Mouse (Mus musculus): ENCODE measurements around the gene Lekr1. TPM values are rescaled to one million over a fixed set of nuclear protein-coding genes. Genes with fewer than 3 reads are reported as not detected.

The Lekr1 gene
- polyA plus RNA-seq, 1 experiment from 2014 or later, result 4.0 TPM

DNA sequence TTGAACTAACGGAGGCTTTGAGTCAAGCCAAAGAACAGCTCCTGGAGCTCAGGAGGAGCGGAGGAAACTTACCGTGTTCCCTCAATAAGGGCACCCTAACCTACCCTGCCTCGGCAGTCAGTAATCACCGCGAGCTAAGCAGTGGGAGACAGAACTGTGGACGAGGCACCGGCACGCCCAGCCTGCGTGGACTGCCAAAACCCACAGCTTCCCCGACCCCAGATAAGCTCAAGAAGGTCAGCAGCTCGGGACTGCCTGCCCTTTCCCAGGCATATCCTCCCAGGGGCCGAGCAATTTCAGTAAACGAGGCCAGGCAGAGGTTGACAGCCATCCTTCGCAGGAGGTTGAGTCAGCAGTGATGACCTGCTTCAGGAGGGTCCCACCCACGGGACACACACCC, 164.8 kb downstream of the Lekr1 start:
- WGBS, result 29% methylated on average over 16 of the region's 16 CpGs
- H3K9me3 ChIP-seq (ENCODE audit: control insufficient read depth, low read length), result no peaks in the 10 kb centered on the region
- ATAC-seq (ENCODE audit: low FRiP score, low TSS enrichment) (no peak), DNase-seq (ENCODE audit: low spot score) (peak; percentile 23)
- no peak overlapping the region for H3K4me3 ChIP-seq (ENCODE audit: low read depth, low read length)
- H3K36me3 ChIP-seq (ENCODE audit: control insufficient read depth, insufficient read depth, low read length), result no peaks in the 10 kb centered on the region
- H3K9ac ChIP-seq (ENCODE audit: low read length), result no peak overlapping the region
- no peaks in the 10 kb centered on the region for H3K4me1 ChIP-seq (replicated peaks; ENCODE audit: control insufficient read depth, insufficient read depth)
- H3K27ac ChIP-seq (replicated peaks), result no peak overlapping the region
- H3K27me3 ChIP-seq (ENCODE audit: control insufficient read depth, insufficient read depth, low read length), result no peaks in the 10 kb centered on the region
- TF ChIP-seq CTCF (IDR thresholded peaks at IDR 0.05; ENCODE audit: low read depth), result no peak
- TF ChIP-seq EP300 (optimal IDR thresholded peaks at IDR 0.05), result no peak
- H3K4me2 ChIP-seq (replicated peaks; ENCODE audit: low read depth), result no peak overlapping the region

DNA sequence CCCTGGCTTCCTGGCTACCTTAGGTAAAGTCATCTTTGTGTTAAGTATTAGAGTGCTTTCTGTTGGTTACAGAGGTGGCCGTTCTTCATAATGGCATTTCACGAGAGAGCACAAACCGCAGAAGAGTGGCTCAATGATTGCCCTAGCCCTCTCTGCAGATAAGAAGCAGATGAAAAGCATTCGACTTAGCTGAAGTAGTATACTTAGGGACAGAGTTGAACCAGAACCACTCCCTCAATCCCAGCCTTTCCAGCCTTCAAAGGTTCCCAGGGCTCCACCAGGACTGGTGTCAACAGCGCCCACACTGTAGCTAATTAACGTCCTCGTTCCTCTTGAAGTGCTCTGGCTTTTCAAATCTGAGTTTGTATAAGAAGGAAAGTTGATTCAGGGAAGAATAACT, 166.4 kb downstream of the Lekr1 start:
- WGBS, result 38% methylated on average over 7 of the region's 7 CpGs
- Histone ChIP-seq H3K36me3 (ENCODE audit: control insufficient read depth, insufficient read depth, low read length) (no peaks in the 10 kb centered on the region), H3K4me2 (replicated peaks; ENCODE audit: low read depth) (no peak overlapping the region), H3K9me3 (ENCODE audit: control insufficient read depth, low read length) (no peaks in the 10 kb centered on the region), H3K27ac (replicated peaks) (no peak overlapping the region), H3K27me3 (ENCODE audit: control insufficient read depth, insufficient read depth, low read length) (no peaks in the 10 kb centered on the region), H3K4me1 (replicated peaks; ENCODE audit: control insufficient read depth, insufficient read depth) (no peaks in the 10 kb centered on the region), H3K4me3 (ENCODE audit: low read depth, low read length) (no peak overlapping the region), H3K9ac (ENCODE audit: low read length) (no peak overlapping the region)
- ATAC-seq (ENCODE audit: low FRiP score, low TSS enrichment) (no peak), DNase-seq (ENCODE audit: low spot score) (no peak)
- TF ChIP-seq CTCF (IDR thresholded peaks at IDR 0.05; ENCODE audit: low read depth) (no peak), EP300 (optimal IDR thresholded peaks at IDR 0.05) (no peak)

DNA sequence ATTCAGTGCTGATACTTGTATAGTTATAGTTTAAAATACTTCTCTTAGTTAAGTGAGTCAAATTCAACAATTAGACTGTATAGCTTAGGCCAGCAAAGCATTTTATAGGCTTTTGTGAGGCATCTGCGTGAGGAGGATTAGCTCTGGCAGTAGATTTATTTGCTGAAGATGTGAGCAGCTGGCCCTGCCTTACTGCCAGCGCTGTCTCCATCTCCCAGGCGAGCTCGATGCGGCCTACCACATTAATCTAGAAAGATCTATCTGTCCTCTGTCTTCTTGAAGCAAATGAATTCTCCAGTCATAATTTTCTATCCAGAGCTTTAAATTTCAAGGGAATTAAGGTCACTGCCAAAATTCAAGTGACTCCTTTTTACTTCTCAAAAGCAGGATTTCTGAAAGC, 170.4 kb downstream of the Lekr1 start:
- no peak overlapping the region for H3K9ac ChIP-seq (ENCODE audit: low read length)
- H3K9me3 ChIP-seq (ENCODE audit: control insufficient read depth, low read length), result no peaks in the 10 kb centered on the region
- WGBS, result 41% methylated on average over 5 of the region's 5 CpGs
- no peak overlapping the region for H3K4me3 ChIP-seq (ENCODE audit: low read depth, low read length)
- DNase-seq (ENCODE audit: low spot score) (no peak), ATAC-seq (ENCODE audit: low FRiP score, low TSS enrichment) (no peak)
- H3K4me1 ChIP-seq (replicated peaks; ENCODE audit: control insufficient read depth, insufficient read depth), result no peaks in the 10 kb centered on the region
- H3K27me3 ChIP-seq (ENCODE audit: control insufficient read depth, insufficient read depth, low read length), result no peaks in the 10 kb centered on the region
- H3K4me2 ChIP-seq (replicated peaks; ENCODE audit: low read depth), result no peak overlapping the region
- H3K27ac ChIP-seq (replicated peaks), result no peak overlapping the region
- no peaks in the 10 kb centered on the region for H3K36me3 ChIP-seq (ENCODE audit: control insufficient read depth, insufficient read depth, low read length)
- TF ChIP-seq EP300 (optimal IDR thresholded peaks at IDR 0.05) (no peak), CTCF (IDR thresholded peaks at IDR 0.05; ENCODE audit: low read depth) (no peak)

DNA sequence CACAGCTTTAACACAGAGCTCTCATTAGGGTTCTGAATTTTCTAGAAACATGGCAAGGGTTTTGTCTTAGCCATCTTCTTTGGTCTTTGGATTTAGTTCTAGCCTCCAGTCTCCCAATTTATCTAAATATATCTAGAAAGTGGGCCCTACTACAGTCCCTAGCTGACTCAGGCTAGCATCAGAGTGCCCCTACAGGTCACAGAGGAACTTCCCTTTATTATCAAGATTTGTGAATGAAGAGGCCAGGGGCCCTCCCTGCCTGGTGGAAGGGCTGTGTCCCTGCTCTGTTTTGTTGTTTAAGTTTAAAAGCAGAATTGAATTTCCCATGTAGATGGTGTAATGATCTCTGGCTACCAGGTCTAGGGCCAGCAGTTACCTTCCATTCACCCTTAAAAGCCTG, 173.6 kb downstream of the Lekr1 start:
- Histone ChIP-seq H3K4me3 (ENCODE audit: low read depth, low read length) (no peak overlapping the region), H3K4me2 (replicated peaks; ENCODE audit: low read depth) (no peak overlapping the region), H3K36me3 (ENCODE audit: control insufficient read depth, insufficient read depth, low read length) (no peaks in the 10 kb centered on the region), H3K9me3 (ENCODE audit: control insufficient read depth, low read length) (no peaks in the 10 kb centered on the region), H3K9ac (ENCODE audit: low read length) (no peak overlapping the region), H3K27me3 (ENCODE audit: control insufficient read depth, insufficient read depth, low read length) (no peaks in the 10 kb centered on the region), H3K27ac (replicated peaks) (no peak overlapping the region), H3K4me1 (replicated peaks; ENCODE audit: control insufficient read depth, insufficient read depth) (no peaks in the 10 kb centered on the region)
- DNase-seq (ENCODE audit: low spot score), result no peak
- TF ChIP-seq CTCF (IDR thresholded peaks at IDR 0.05; ENCODE audit: low read depth) (peak; percentile 37), EP300 (optimal IDR thresholded peaks at IDR 0.05) (no peak)
- no peak for ATAC-seq (ENCODE audit: low FRiP score, low TSS enrichment)

DNA sequence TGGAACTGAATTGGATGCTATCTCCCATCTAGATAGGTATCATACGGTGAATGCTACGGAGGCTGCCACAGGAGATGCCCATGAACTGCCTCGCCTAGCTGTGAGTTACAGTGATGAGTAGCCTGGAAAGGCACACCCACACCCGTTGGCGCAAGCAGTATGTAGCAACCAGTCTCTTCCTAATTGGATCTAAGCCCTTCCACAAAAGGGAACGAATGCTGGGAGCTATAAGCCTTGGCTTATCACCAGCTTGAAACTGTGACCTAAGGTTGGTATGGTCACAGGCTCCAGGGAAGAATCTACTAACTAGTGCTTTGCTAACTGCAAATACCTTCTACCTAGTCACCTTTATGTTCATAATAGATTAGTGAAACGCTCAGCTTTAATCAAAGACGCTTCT, 175.1 kb downstream of the Lekr1 start:
- Histone ChIP-seq H3K4me3 (ENCODE audit: low read depth, low read length) (no peak overlapping the region), H3K4me1 (replicated peaks; ENCODE audit: control insufficient read depth, insufficient read depth) (no peaks in the 10 kb centered on the region), H3K9me3 (ENCODE audit: control insufficient read depth, low read length) (no peaks in the 10 kb centered on the region), H3K36me3 (ENCODE audit: control insufficient read depth, insufficient read depth, low read length) (no peaks in the 10 kb centered on the region), H3K27ac (replicated peaks) (no peak overlapping the region), H3K27me3 (ENCODE audit: control insufficient read depth, insufficient read depth, low read length) (no peaks in the 10 kb centered on the region), H3K9ac (ENCODE audit: low read length) (no peak overlapping the region), H3K4me2 (replicated peaks; ENCODE audit: low read depth) (no peak overlapping the region)
- no peak for DNase-seq (ENCODE audit: low spot score)
- TF ChIP-seq EP300 (optimal IDR thresholded peaks at IDR 0.05), result no peak
- no peak for TF ChIP-seq CTCF (IDR thresholded peaks at IDR 0.05; ENCODE audit: low read depth)
- ATAC-seq (ENCODE audit: low FRiP score, low TSS enrichment), result no peak
- WGBS, result 73% methylated on average over 8 of the region's 8 CpGs

DNA sequence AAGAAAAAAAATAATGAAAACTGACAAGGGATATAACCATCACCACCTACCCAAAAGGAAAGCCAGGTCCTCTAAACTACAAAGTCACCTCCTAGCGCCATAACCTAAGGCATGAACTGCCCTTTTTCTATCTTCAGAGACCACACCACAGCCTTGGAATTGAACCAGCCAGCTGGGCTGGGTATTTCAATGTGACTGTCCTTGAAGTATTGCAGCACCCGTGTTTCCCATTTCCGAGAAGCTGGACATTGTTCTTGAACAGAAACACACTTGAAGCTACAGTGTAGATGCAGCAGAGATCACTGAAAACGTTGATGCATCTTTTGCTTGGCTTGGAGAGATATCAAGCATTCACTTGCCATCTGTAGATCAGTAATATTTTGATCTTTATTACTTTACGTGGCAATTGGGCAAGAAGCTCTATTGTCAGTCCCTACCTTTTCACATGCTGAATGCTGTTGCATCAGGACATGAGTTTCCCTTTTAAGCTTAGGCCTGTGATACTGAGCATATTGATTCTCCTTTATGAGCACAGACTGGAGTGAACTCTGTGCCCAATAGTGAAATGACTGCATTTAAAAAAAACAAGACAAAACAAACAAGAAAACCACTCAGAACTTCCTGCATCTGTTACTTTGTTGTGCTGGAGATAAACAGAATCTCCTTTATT, 176.6 kb downstream of the Lekr1 start:
- 82% methylated on average over 5 of the region's 5 CpGs for WGBS
- H3K9me3 ChIP-seq (ENCODE audit: control insufficient read depth, low read length), result no peaks in the 10 kb centered on the region
- TF ChIP-seq EP300 (optimal IDR thresholded peaks at IDR 0.05) (no peak), CTCF (IDR thresholded peaks at IDR 0.05; ENCODE audit: low read depth) (no peak)

More for the DNA sequence above, 176.6 kb downstream of the Lekr1 start:
- no peaks in the 10 kb centered on the region for H3K4me1 ChIP-seq (replicated peaks; ENCODE audit: control insufficient read depth, insufficient read depth)
- DNase-seq (ENCODE audit: low spot score) (no peak), ATAC-seq (ENCODE audit: low FRiP score, low TSS enrichment) (no peak)
- H3K36me3 ChIP-seq (ENCODE audit: control insufficient read depth, insufficient read depth, low read length), result no peaks in the 10 kb centered on the region
- H3K27ac ChIP-seq (replicated peaks), result no peak overlapping the region
- no peak overlapping the region for H3K9ac ChIP-seq (ENCODE audit: low read length)
- H3K4me2 ChIP-seq (replicated peaks; ENCODE audit: low read depth), result no peak overlapping the region
- no peak overlapping the region for H3K4me3 ChIP-seq (ENCODE audit: low read depth, low read length)
- no peaks in the 10 kb centered on the region for H3K27me3 ChIP-seq (ENCODE audit: control insufficient read depth, insufficient read depth, low read length)
